Mouse (Mus musculus): ENCODE data around the gene Nacc2.

Nacc2 gene

DNA sequence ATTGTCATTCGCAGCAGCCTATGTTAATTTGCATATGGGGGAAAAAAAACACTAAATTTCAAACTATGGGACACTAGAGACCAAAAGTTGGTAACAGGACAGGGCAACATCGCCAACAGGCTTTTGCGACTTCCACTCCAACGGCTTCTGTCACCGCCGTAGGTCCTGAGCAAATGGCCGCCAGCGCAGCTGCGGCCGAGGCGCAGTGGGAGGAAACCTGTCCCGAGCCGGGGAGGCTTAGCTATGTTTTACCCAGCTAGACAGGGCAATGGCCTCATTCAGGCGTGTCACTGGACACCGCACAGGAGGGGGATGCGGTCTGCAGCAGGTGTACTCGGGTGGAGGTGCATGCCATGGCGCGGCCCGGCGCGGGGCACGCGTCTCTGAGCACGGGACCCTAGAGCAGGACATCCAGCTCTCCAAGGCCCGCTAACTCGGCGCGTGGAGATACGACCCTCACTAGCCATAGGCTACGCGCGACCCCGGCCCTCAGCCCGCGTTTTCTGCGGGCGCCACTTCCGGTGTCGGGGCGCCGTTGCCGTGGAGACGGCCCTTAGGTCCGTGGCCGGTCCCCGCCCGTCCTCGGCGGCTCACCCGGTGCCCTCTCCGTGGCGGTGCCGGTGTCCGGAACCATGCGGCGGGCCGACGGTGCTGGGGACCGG lies 16.7 kb upstream of the Nacc2 start:
- peak; percentile 66 for DNase-seq (ENCODE audit: low read depth, low spot score)

- DNase-seq (ENCODE audit: low read depth, low spot score): no peak
Observed at GRCm38 (mm10) chr2:26139034-26139544, 16.1 kb upstream of the Nacc2 start.

- DNase-seq (ENCODE audit: low read depth, low spot score): peak; percentile 58
Observed at GRCm38 (mm10) chr2:26138252-26139033, 15.4 kb upstream of the Nacc2 start.

DNA sequence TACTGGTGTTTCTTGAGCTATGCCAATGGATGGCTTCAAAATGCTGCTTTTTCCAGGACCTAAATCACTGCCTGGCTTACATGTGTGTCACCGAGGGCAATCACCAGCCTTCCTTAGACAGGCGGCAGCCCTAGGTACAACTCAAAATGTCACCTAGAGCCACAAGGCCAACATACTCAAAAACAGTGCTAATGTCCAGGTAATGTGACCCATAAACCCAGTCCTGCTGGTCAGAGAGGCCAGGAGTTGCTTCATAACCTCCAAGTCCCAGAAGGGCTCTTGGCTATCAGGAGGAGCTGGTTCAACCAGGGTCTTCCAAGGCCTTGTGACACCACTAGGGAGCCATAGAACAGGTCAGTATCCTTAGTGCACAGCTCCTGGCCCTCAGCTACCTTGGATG lies 11.6 kb upstream of the Nacc2 start:
- no peak for DNase-seq (ENCODE audit: low read depth, low spot score)

DNA sequence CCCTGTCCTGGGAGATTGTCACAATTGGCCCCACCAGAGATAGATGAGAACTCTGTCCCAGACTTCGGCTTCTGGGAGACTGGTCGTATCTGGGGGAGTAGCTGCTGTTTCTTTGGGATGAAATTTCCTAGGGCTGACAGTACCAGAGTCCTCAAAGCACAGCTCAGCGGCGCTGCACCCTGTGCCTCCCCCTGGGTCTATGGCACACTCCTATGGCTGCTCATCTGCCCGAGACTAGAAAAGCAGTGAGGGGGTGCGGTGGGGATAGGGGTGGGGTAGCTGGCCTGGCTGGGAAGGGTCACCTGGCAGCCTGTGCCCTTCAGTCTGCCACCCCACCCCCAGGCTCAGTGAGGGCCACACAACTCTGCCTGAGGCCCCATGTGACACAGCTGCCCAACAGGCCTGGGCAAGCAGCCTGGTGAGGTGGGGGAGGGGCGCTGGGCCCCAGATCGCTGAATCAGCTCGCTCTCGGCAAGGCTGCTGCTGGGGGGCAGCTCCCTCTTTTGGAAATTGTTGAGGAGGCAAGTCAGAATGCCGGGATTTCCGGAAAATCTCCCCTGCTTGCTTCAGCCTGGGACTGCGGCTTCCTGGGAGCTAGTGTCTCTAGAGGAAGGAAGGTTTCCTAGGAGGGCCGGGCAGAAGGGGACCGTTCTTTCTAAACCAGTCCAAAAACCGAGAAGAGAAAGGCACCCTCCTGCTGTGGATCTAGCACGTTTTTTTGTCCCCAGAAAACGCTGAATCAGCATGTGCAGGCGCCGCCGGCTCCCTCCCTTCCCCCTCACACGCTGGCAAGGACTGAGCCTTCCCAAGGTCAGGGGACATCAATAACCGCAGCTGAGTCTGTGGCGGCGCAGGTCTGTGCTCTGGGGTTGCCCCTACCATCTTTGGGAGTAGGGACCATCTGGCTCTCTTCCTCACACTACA lies 9.9 kb upstream of the Nacc2 start:
- DNase-seq (ENCODE audit: low read depth, low spot score): peak; percentile 88

DNA sequence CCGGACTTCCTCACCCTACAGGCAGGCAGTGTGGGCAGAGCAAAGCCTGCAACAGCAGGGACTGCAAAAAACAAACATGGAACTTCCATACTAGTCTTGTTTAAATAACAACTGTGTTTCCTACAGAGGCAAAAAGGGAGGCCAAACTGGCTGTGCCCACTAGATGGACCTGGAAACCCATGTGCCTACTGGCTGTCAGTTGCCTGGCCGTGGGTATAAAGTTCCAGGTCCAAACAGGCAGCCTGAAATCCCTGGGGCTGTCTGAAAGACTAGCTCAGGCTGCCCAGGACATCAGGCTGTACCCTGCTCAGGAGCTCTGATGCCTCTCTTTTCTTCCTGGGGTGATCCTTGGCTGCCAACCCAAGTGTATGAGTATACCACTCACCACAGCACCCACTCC lies 8.3 kb upstream of the Nacc2 start:
- DNase-seq (ENCODE audit: low read depth, low spot score): no peak

DNA sequence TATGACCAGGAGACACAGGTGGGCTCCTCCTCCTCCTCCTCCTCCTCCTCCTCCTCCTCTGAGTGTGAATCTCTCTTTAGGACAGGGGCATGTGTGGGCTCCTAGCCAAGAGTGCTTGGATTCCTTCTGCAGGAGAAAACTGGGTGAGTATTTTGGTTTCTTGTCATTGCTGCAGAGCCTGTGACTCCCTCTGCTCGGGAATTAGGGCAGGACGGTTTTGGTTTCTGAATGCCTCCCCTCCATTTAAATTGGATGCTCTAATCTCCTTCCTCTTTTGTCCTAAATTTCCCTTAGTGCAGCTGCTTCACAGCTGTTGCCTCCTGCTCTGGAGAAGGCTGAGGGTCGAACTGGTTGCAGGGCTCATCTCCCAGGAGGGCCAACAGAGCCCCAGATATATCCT lies 6.9 kb upstream of the Nacc2 start:
- no peak for DNase-seq (ENCODE audit: low read depth, low spot score)

- DNase-seq (ENCODE audit: low read depth, low spot score): peak; percentile 94
Observed at GRCm38 (mm10) chr2:26129346-26129745, 6.3 kb upstream of the Nacc2 start.

GRCm38 (mm10) chr2:26122171-26123078 lies 595 bp downstream of the Nacc2 start:
- peak; percentile 73 for DNase-seq (ENCODE audit: low read depth, low spot score)

- no peak for DNase-seq (ENCODE audit: low read depth, low spot score)
Observed at GRCm38 (mm10) chr2:26121541-26122083, 1.4 kb downstream of the Nacc2 start.

DNA sequence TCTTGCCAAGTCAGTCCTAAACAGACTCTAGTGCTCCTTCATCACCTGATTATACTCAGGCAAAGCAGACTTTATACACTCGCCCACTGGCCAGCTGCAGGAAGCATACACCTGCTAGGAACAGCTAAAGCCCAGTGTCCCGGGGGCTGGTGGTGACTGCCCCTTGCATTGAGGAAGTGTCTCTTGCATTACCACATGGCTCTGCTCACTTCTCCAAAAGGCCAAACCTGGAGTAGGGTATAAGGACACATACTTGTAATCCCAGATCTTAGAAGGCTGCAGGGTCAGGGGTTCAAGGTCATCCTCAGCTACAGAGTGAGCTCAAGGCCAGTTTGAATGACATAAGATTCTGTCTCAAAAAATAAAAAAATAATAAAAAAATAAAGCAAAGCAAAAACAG lies 3.4 kb downstream of the Nacc2 start:
- no peak for DNase-seq (ENCODE audit: low read depth, low spot score)

DNA sequence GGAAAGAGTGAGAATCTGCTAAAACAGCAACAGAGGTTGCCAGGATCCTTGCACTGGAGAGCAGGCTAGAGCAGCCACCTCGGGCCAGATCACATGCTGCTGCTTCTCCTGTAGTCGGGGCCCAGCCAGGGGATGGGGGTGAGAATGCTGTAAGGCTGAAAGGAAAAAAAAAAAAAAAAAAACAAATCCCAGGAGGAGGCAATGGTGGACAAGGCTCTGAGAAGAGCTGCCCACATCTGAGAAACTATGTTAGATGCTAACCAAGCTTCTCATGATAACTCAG lies 3.8 kb downstream of the Nacc2 start:
- no peak for DNase-seq (ENCODE audit: low read depth, low spot score)

DNA sequence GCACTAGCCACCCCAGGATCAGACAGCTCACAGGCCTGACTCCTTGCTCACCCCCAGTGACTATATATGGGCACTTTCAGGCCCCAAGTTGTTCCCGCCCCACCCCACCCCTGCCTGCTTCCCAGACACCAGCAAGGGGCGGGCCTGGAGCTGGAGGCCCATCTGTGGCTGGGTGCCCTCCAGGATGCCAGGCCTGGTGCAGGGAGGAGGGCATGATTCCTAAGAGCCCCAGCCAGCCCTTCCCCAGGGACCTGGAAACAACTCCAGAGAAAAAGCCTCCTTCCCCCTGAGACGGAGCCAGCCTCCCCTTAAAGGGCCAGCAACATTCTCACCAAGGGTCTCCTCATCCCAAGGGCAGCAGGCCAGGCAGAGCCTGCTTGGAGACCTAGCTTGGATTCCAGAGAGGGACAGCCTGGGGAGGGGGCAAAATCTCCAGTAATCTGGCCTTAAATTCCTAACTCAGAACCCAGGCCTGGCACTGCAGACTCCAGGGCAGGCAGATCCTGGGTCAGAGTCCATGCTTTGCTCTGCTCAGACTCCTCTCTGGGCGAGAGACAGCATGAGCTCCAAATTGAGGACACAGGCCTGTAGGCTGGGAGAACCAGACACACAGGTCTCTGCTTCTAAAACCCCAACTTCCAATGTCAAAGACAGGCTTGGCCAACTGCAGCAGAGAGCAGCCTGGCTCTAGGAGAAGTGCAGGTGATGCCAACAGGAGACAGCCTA lies 4.3 kb downstream of the Nacc2 start:
- no peak for DNase-seq (ENCODE audit: low read depth, low spot score)

GRCm38 (mm10) chr2:26117580-26117979 lies 5.4 kb downstream of the Nacc2 start:
- DNase-seq (ENCODE audit: low read depth, low spot score): no peak

DNA sequence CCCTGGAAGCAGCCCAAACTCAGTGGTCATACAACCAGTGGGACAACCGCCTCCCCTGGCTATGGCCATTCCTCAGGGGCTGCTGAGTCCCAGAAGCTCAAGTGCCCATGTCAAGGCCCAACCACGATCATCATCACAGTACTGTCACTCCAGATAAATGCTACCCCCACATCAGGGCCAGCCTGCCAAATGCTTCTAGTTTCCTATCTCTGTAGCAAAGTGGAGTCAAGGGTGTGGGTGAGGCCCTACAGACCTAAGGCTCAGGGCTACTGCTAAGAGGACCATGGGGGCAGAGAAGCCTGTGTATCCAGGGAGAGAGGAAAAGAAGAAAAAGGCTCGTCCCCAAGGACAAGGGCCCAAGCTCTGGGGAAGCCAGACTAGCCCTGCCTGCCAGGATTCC lies 6.5 kb downstream of the Nacc2 start:
- no peak for DNase-seq (ENCODE audit: low read depth, low spot score)

GRCm38 (mm10) chr2:26115215-26115614 lies 7.8 kb downstream of the Nacc2 start:
- no peak for DNase-seq (ENCODE audit: low read depth, low spot score)

DNA sequence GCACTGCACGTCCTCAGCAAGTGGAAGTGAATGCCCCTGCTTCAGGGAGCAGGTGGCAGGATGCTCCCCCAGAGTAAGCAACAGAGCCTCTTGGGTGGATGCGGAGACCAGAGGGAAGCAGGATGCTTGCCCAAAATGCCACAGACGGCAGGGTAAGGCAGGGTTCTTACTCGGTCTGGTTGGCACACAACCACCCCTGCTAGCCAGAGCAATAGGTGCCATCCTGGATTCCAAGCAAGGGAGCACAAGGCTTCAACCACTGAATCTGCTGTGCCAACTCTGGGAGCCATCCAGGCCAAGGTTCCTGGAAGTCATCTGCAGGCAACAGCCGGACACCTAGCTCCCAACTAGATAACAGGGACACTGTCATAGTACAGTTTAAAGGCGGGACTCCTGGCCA lies 14.8 kb downstream of the Nacc2 start:
- DNase-seq (ENCODE audit: low read depth, low spot score): no peak

DNA sequence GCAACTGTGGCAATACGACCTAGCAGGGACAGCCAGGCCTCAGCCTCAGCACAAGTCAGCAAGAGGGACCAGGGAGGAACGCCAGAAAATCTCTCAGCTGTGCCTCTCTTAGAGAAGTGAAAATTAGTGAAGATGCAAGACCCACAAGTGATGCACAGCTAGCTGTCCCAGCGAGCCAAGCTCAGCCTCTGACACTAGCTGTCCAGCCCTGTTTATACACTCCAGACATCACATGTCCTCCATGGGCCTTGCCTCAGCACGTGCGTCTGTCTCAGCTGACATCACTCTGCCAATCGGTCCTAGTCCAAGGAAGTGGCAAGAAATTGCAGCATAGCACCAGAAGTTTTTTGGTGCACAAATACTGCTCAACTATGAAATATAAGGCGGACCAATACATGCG lies 16.0 kb downstream of the Nacc2 start:
- no peak for DNase-seq (ENCODE audit: low read depth, low spot score)

DNA sequence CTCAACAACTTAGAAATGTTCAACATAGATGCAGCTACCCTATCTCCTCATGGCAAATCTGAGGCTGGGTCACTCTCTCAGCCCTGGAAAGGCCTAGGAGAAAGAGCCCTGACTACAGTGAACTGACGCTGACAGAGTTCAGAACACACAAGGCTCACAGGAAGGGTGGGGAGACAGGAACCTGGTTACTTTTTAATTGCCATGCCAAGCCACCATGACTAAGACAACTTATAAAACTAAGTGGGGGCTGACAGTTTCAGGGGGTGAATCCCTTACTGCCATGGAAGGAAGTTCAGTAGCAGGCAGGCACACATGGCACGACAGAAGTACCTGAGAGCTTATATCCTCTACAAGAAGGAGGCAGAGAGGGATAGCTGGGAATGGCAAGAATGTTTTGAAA lies 16.8 kb downstream of the Nacc2 start:
- DNase-seq (ENCODE audit: low read depth, low spot score): no peak

DNA sequence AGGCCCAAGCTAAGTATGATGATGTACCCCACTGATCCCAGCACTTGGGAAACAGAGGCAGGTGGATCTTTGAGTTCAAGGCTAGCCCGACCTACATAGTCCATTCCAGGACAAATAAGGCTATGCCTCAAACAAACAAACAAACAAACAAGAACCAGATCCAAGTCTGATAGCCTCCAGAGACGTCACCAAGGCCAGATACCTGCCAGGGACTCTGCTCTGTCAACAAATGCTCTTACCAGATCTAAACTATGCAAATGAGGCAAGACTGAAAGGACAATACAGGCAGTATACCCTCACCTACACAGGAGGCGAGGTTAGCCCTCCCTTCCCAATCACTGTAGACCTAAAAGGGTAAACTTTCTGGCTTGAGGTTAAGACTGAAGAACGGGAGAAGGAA lies 22.7 kb downstream of the Nacc2 start:
- DNase-seq (ENCODE audit: low read depth, low spot score): no peak

Data from ZHBTc4 (cell line).